Mouse (Mus musculus) MEL (cell line): ENCODE results near the gene Nuak2.

Source experiments
- CTCF ChIP-seq, 3 experiments: IDR thresholded peaks in 2 of 3; conservative IDR thresholded peaks in 1 of 3; 2 replicates each; pipeline ENCODE4 v1.5.1; 2011 to 2012; ENCODE audit warnings: low read length in 3 of 3, low read depth in 2 of 3, mild to moderate bottlenecking in 2 of 3, improper control_type of control experiment in 1 of 3, inconsistent platforms in 1 of 3, mixed read lengths in 1 of 3, moderate library complexity in 1 of 3; ENCODE audit not compliant: control insufficient read depth in 1 of 3, insufficient read depth in 1 of 3, poor library complexity in 1 of 3, severe bottlenecking in 1 of 3
- ELF1 ChIP-seq: IDR thresholded peaks from 2 replicates; pipeline ENCODE4 v1.6.1; 2014; ENCODE audit warnings: low read depth, mild to moderate bottlenecking, inconsistent platforms, low read length, improper control_type of control experiment, moderate library complexity
- ETS1 ChIP-seq: IDR thresholded peaks from 2 replicates; pipeline ENCODE4 v1.6.1; 2012; ENCODE audit warnings: low read depth, mild to moderate bottlenecking, inconsistent platforms, low read length, improper control_type of control experiment, moderate library complexity
- JUND ChIP-seq: IDR thresholded peaks from 2 replicates; pipeline ENCODE4 v1.6.1; 2011; ENCODE audit warnings: low read depth, mild to moderate bottlenecking, improper control_type of control experiment, low read length
- MAFK ChIP-seq: IDR thresholded peaks from 2 replicates; pipeline ENCODE4 v1.6.1; 2011; ENCODE audit warnings: low read depth, mild to moderate bottlenecking, low read length, improper control_type of control experiment, borderline replicate concordance
- MAX ChIP-seq: IDR thresholded peaks from 2 replicates; pipeline ENCODE4 v1.6.1; 2011; ENCODE audit warnings: low read length, improper control_type of control experiment
- NELFE ChIP-seq: IDR thresholded peaks from 2 replicates; pipeline ENCODE4 v1.6.1; 2011; ENCODE audit warnings: low read depth, low read length, improper control_type of control experiment
- NRF1 ChIP-seq: IDR thresholded peaks from 2 replicates; pipeline ENCODE4 v1.6.1; 2014; ENCODE audit warnings: low read depth, mild to moderate bottlenecking, inconsistent platforms, low read length, improper control_type of control experiment, moderate library complexity; ENCODE audit not compliant: poor library complexity, insufficient read depth, severe bottlenecking
- POLR2A ChIP-seq, 2 experiments: IDR thresholded peaks; 2 replicates each; pipeline ENCODE4 v1.6.1; 2011 to 2012; ENCODE audit warnings: low read length in 2 of 2, mild to moderate bottlenecking in 2 of 2, control low read depth in 1 of 2, improper control_type of control experiment in 1 of 2, low read depth in 1 of 2, moderate library complexity in 1 of 2; ENCODE audit not compliant: control insufficient read depth in 1 of 2, insufficient read depth in 1 of 2, poor library complexity in 1 of 2
- TAL1 ChIP-seq: IDR thresholded peaks from 2 replicates; pipeline ENCODE4 v1.6.1; 2012; ENCODE audit warnings: mild to moderate bottlenecking, inconsistent platforms, low read length, moderate library complexity, mixed read lengths
- TBP ChIP-seq: IDR thresholded peaks from 2 replicates; pipeline ENCODE4 v1.8.0; 2011; ENCODE audit warnings: low read depth, low read length, improper control_type of control experiment
- USF1 ChIP-seq: IDR thresholded peaks from 2 replicates; pipeline ENCODE4 v1.6.1; 2014; ENCODE audit warnings: low read depth, mild to moderate bottlenecking, inconsistent platforms, low read length, improper control_type of control experiment, moderate library complexity
- ZNF384 ChIP-seq: IDR thresholded peaks from 2 replicates; pipeline ENCODE4 v1.6.1; 2012; ENCODE audit warnings: low read depth, mild to moderate bottlenecking, inconsistent platforms, low read length, improper control_type of control experiment

DNA sequence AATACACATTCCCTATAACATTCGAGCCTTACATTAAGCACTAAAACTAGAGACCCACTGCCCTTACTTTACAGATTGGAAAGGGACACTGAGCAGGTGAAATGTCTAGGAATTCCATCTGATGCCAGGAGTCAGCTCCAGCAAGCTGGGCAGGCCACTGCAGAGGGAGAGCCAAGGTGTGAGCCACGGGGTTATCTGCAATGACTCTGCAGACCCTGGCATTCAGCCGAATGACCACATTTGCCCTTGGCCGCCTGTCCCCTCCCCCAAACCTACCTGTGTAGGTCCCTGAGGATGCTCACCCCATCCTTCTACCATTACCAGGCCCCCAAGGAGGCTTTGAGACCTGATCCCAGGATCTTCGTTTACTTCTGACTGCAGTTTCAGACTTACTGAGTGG, 16.2 kb upstream of the Nuak2 start:
- TF ChIP-seq USF1 (no peak), NELFE (no peak), POLR2A (IDR thresholded peaks at IDR 0.05; ENCODE audit: control insufficient read depth in 1 of 2, insufficient read depth in 1 of 2, low read depth in 1 of 2, low read length in 2 of 2, poor library complexity in 1 of 2) (no peak), MAFK (no peak), CTCF (IDR thresholded peaks at IDR 0.05 in 2 of 3, conservative IDR thresholded peaks at IDR 0.05 in 1 of 3; ENCODE audit: control insufficient read depth in 1 of 3, insufficient read depth in 1 of 3, low read depth in 2 of 3, low read length in 3 of 3, poor library complexity in 1 of 3, severe bottlenecking in 1 of 3) (no peak), ELF1 (no peak), TAL1 (no peak), JUND (no peak), NRF1 (no peak), MAX (no peak), ETS1 (no peak), ZNF384 (no peak), TBP (no peak)
